Mouse (Mus musculus): ENCODE results near the gene Espn. TPM values are rescaled to one million over a fixed set of nuclear protein-coding genes. Genes with fewer than 3 reads are reported as not detected.
A peak's percentile ranks its signal among the peaks of the same experiment; 100 is the strongest.

The Espn gene
- polyA plus RNA-seq, 2 experiments = 1.7 TPM

DNA sequence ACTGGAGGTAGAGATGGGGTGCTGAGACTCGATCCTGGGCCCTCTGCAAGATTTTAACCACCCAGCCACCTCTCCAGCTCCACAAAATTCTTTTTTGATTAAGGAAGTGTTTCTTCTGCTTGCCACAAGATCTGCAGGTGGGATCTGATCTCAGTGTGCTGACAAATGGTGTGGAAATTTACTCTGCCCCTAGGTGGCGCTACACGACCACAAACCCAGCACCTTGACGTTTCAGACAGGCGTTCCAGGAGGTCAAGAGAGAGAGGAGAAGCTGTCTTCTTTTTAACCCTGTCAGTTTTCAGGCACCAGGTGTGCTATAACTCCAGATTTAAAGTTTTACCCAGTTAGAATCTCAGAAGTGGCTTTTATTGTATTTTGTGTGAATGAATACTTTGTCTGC, 20.9 kb upstream of the Espn start:
- no peak overlapping the region for H3K4me3 ChIP-seq (replicated peaks; ENCODE audit: low read length)
- no peak for ATAC-seq (ENCODE audit: low FRiP score, low read depth)
- no peaks in the 10 kb centered on the region for H3K36me3 ChIP-seq (ENCODE audit: control insufficient read depth, insufficient read depth, low read length)
- no peaks in the 10 kb centered on the region for H3K27me3 ChIP-seq (ENCODE audit: control insufficient read depth, insufficient read depth, low read length)
- H3K4me2 ChIP-seq (replicated peaks; ENCODE audit: low read depth, low read length, severe bottlenecking) = no peak overlapping the region
- peak; percentile 57 for DNase-seq (ENCODE audit: low spot score)
- H3K27ac ChIP-seq (replicated peaks; ENCODE audit: low read depth, low read length) = no peak overlapping the region
- 0 out of 2 replicates have a peak, but pooled peaks cover 3% of the 10 kb centered on the region for H3K4me1 ChIP-seq (ENCODE audit: control insufficient read depth, insufficient read depth, low read length)
- WGBS = 2% methylated on average over 5 of the region's 5 CpGs
- H3K9ac ChIP-seq (ENCODE audit: low read depth, low read length, severe bottlenecking) = no peak overlapping the region
- TF ChIP-seq POLR2A (IDR thresholded peaks at IDR 0.05; ENCODE audit: borderline replicate concordance, extremely low read depth, insufficient read depth, insufficient read length) = no peak
- H3K9me3 ChIP-seq (ENCODE audit: control insufficient read depth, low read length) = no peaks in the 10 kb centered on the region

DNA sequence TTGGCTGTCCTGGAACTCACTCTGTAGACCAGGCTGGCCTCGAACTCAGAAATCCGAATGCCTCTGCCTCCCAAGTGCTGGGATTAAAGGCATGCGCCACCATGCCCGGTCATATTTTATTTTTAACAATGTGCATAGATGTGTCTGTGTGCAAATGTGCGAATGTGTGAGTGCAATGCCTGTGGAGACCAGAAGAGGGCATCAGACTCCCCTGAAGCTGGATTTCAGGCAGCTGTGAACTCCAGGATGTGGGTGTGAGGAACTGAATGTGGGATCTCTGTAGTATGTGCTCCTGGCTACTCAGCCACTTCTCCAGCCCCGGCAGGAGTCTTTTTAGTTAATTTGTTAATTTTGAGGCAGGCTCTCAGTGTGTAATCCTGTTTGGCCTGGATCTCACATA, 19.4 kb upstream of the Espn start:
- no peaks in the 10 kb centered on the region for H3K4me1 ChIP-seq (ENCODE audit: control insufficient read depth, insufficient read depth, low read length)
- 83% methylated on average over 6 of the region's 6 CpGs for WGBS
- H3K4me3 ChIP-seq (replicated peaks; ENCODE audit: low read length) = no peak overlapping the region
- H3K27me3 ChIP-seq (ENCODE audit: control insufficient read depth, insufficient read depth, low read length) = no peaks in the 10 kb centered on the region
- no peaks in the 10 kb centered on the region for H3K9me3 ChIP-seq (ENCODE audit: control insufficient read depth, low read length)
- H3K4me2 ChIP-seq (replicated peaks; ENCODE audit: low read depth, low read length, severe bottlenecking) = no peak overlapping the region
- H3K36me3 ChIP-seq (ENCODE audit: control insufficient read depth, insufficient read depth, low read length) = no peaks in the 10 kb centered on the region
- no peak for ATAC-seq (ENCODE audit: low FRiP score, low read depth)
- H3K27ac ChIP-seq (replicated peaks; ENCODE audit: low read depth, low read length) = no peak overlapping the region
- no peak for TF ChIP-seq POLR2A (IDR thresholded peaks at IDR 0.05; ENCODE audit: borderline replicate concordance, extremely low read depth, insufficient read depth, insufficient read length)
- DNase-seq (ENCODE audit: low spot score) = no peak
- H3K9ac ChIP-seq (ENCODE audit: low read depth, low read length, severe bottlenecking) = no peak overlapping the region

DNA sequence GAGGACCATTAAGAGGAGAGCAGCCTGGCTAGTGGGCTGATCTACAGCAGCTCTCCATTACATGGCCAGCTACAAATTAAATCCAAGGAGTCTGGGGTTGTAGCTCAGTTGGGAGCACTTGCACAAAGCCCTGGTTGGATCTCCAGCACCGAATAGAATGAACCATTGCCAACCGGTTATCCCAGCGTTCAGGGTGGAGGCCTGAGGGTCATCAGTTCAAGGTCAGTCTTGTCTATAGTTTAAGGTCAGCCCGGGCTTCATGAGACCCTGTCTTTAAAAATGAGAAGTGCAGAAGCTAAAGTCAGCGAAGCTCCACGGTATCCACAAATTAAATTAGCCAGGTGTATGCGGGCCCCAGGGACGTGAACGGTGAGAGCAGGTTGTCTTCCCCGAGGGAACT, 18.1 kb upstream of the Espn start:
- H3K9me3 ChIP-seq (ENCODE audit: control insufficient read depth, low read length) = no peaks in the 10 kb centered on the region
- DNase-seq (ENCODE audit: low spot score) (no peak), ATAC-seq (ENCODE audit: low FRiP score, low read depth) (no peak)
- no peaks in the 10 kb centered on the region for H3K36me3 ChIP-seq (ENCODE audit: control insufficient read depth, insufficient read depth, low read length)
- H3K4me1 ChIP-seq (ENCODE audit: control insufficient read depth, insufficient read depth, low read length) = 0 out of 2 replicates have a peak, but pooled peaks cover under 1% of the 10 kb centered on the region
- H3K4me2 ChIP-seq (replicated peaks; ENCODE audit: low read depth, low read length, severe bottlenecking) = no peak overlapping the region
- no peaks in the 10 kb centered on the region for H3K27me3 ChIP-seq (ENCODE audit: control insufficient read depth, insufficient read depth, low read length)
- no peak overlapping the region for H3K9ac ChIP-seq (ENCODE audit: low read depth, low read length, severe bottlenecking)
- WGBS = 85% methylated on average over 10 of the region's 10 CpGs
- no peak overlapping the region for H3K27ac ChIP-seq (replicated peaks; ENCODE audit: low read depth, low read length)
- H3K4me3 ChIP-seq (replicated peaks; ENCODE audit: low read length) = no peak overlapping the region
- no peak for TF ChIP-seq POLR2A (IDR thresholded peaks at IDR 0.05; ENCODE audit: borderline replicate concordance, extremely low read depth, insufficient read depth, insufficient read length)

DNA sequence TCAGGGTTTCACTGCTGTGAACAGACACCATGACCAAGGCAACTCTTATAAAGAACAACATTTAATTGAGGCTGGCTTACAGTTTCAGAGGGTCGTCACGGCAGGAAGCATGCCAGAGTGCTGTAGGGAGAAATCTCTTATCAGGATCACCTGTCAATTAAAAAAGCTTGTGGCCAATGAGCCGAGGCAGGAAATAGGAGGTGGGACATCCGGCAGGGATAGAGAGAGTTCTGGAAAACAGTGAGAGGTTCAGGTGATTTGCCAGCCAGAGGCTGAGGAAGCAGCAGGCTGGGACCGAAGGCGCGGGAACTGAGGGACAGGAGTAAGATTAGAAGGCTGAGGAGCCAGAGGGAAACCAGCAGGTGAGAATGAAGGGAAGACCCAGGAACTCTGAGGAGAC, 16.9 kb upstream of the Espn start:
- H3K4me3 ChIP-seq (replicated peaks; ENCODE audit: low read length) = no peak overlapping the region
- no peak overlapping the region for H3K9ac ChIP-seq (ENCODE audit: low read depth, low read length, severe bottlenecking)
- H3K4me2 ChIP-seq (replicated peaks; ENCODE audit: low read depth, low read length, severe bottlenecking) = no peak overlapping the region
- 81% methylated on average over 7 of the region's 7 CpGs for WGBS
- no peaks in the 10 kb centered on the region for H3K27me3 ChIP-seq (ENCODE audit: control insufficient read depth, insufficient read depth, low read length)
- no peak overlapping the region for H3K27ac ChIP-seq (replicated peaks; ENCODE audit: low read depth, low read length)
- H3K4me1 ChIP-seq (ENCODE audit: control insufficient read depth, insufficient read depth, low read length) = 0 out of 2 replicates have a peak, but pooled peaks cover 2% of the 10 kb centered on the region
- DNase-seq (ENCODE audit: low spot score) (no peak), ATAC-seq (ENCODE audit: low FRiP score, low read depth) (no peak)
- no peak for TF ChIP-seq POLR2A (IDR thresholded peaks at IDR 0.05; ENCODE audit: borderline replicate concordance, extremely low read depth, insufficient read depth, insufficient read length)
- H3K9me3 ChIP-seq (ENCODE audit: control insufficient read depth, low read length) = no peaks in the 10 kb centered on the region
- no peaks in the 10 kb centered on the region for H3K36me3 ChIP-seq (ENCODE audit: control insufficient read depth, insufficient read depth, low read length)

DNA sequence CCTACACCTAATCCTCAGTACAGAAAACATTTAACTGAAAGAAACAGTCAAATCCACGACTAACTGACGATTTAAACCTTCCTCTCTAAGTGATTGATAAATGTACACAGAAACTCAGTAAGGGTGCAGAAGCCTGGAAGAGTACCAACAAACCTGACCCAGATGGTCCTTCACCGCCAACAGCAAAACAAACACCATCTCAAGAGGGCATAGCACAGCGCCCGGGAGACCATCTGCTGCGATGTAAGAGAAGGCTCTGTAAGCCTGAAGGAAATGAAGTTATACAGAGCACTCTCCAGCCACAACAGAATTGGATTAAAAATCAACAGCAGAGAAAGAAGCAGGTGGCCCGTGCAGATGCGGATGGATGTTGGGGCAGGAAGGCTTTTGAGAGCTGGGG, 15.9 kb upstream of the Espn start:
- 0 out of 2 replicates have a peak, but pooled peaks cover 2% of the 10 kb centered on the region for H3K4me1 ChIP-seq (ENCODE audit: control insufficient read depth, insufficient read depth, low read length)
- H3K27ac ChIP-seq (replicated peaks; ENCODE audit: low read depth, low read length) = no peak overlapping the region
- no peaks in the 10 kb centered on the region for H3K27me3 ChIP-seq (ENCODE audit: control insufficient read depth, insufficient read depth, low read length)
- no peaks in the 10 kb centered on the region for H3K9me3 ChIP-seq (ENCODE audit: control insufficient read depth, low read length)
- no peak overlapping the region for H3K4me3 ChIP-seq (replicated peaks; ENCODE audit: low read length)
- ATAC-seq (ENCODE audit: low FRiP score, low read depth) = no peak
- TF ChIP-seq POLR2A (IDR thresholded peaks at IDR 0.05; ENCODE audit: borderline replicate concordance, extremely low read depth, insufficient read depth, insufficient read length) = no peak
- no peak overlapping the region for H3K4me2 ChIP-seq (replicated peaks; ENCODE audit: low read depth, low read length, severe bottlenecking)
- no peak overlapping the region for H3K9ac ChIP-seq (ENCODE audit: low read depth, low read length, severe bottlenecking)
- 70% methylated on average over 8 of the region's 8 CpGs for whole genome bisulfite sequencing
- no peaks in the 10 kb centered on the region for H3K36me3 ChIP-seq (ENCODE audit: control insufficient read depth, insufficient read depth, low read length)
- DNase-seq (ENCODE audit: low spot score) = no peak

Data from limb, embryonic 14.5 days (tissue).